Mouse (Mus musculus) kidney, postnatal 36 days (tissue): ENCODE measurements at regions not wholly inside any gene's neighbourhood (a gene's known extent, or its start where the extent isn't known, plus 50 kb on each side); places are given as distances from the start of the nearest gene placed in this dataset.

Experiments
- DNase-seq, 2 experiments: peaks; one replicate each; pipeline ENCODE4 v3.0.0; 2021 to 2022; ENCODE audit warnings: mixed read lengths in 2 of 2

- DNase-seq, result no peak
Measured at GRCm38 (mm10) chr17:91225916-91226315, 133.0 kb upstream of the Nrxn1 start.

GRCm38 (mm10) chr17:91216429-91216828 is 123.6 kb upstream of the Nrxn1 start:
- DNase-seq, result peak in 1 of 2 experiments; percentile 14

DNA sequence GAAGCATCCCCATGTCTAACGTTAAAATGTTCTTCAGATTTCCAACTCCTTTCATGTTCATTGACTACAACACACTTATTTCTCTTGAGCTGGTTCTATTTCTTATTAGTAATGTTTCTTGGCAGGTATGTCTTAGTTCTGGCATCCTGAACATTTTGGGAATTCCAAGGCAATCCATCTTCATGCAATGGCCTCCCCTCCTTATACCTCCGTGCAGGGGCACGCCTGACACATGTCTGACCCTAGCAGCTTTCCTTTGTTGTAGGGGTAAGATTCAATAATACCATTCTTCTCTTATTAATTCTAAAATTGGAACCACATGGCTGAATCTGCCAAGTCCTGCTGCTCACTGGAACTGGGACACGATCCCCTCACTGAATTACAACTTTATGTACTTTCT is 89.7 kb upstream of the Nrxn1 start:
- DNase-seq, result no peak

DNA sequence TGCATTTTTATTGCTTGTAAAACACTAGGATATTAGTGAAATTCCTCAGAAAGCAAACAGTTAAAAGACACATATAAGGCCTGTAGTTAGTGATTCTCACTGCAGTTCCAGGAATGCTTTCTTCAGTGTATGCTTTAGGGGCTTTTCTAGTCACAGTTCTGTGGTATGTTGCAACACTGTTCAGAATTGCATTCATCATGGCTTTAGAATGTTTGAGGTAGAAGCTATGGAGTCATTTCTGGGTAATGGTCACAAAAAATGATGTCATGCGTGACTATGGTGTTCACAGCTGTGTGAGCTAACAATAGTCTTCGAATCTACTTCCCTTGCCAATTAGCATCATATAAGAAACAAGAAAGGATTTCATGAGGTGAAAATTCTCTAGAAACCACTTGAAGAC is 69.0 kb upstream of the Nrxn1 start:
- DNase-seq, result no peak
